Mouse (Mus musculus) intestine, embryonic 16.5 days (tissue): ENCODE measurements around the gene Trim34a. TPM values are rescaled to one million over a fixed set of nuclear protein-coding genes. Genes with fewer than 3 reads are reported as not detected.
A peak's percentile ranks its signal among the peaks of the same experiment; 100 is the strongest.

Experiments used
- ATAC-seq: fragments of 200-750 bp; cut with Nextera tagmentation; 2 replicates; pipeline ENCODE4 v1.8.0; 2017; ENCODE audit warnings: moderate TSS enrichment, moderate library complexity
- H3K27ac ChIP-seq: fragments of 300-500 bp; sonication (generic); 2 replicates; pipeline ENCODE4 v1.5.1; 2014; ENCODE audit warnings: mild to moderate bottlenecking, low read length
- H3K27me3 ChIP-seq: fragments of 300-500 bp; sonication (generic); replicated peaks from 2 replicates; pipeline ENCODE4 v1.6.1; 2014; ENCODE audit warnings: low read length, control low read depth, mixed read lengths; ENCODE audit not compliant: control insufficient read depth, insufficient read depth
- H3K36me3 ChIP-seq: fragments of 300-500 bp; sonication (generic); 2 replicates; pipeline ENCODE4 v1.6.1; 2014; ENCODE audit warnings: low read length, control low read depth; ENCODE audit not compliant: control insufficient read depth, insufficient read depth
- H3K4me1 ChIP-seq: fragments of 300-500 bp; sonication (generic); 2 replicates; pipeline ENCODE4 v1.6.1; 2014; ENCODE audit warnings: low read length, control low read depth, mixed read lengths; ENCODE audit not compliant: control insufficient read depth, insufficient read depth
- H3K4me2 ChIP-seq: fragments of 300-500 bp; sonication (generic); 2 replicates; pipeline ENCODE4 v1.6.1; 2014; ENCODE audit warnings: low read depth, low read length, control low read depth
- H3K4me3 ChIP-seq: fragments of 300-500 bp; sonication (generic); 2 replicates; pipeline ENCODE4 v1.5.1; 2014; ENCODE audit warnings: mild to moderate bottlenecking, low read length
- H3K9ac ChIP-seq: fragments of 300-500 bp; sonication (generic); 2 replicates; pipeline ENCODE4 v1.6.1; 2014; ENCODE audit warnings: low read depth, low read length
- H3K9me3 ChIP-seq: fragments of 300-500 bp; sonication (generic); 2 replicates; pipeline ENCODE4 v1.6.1; 2016; ENCODE audit warnings: low read length, control low read depth; ENCODE audit not compliant: control insufficient read depth
- WGBS: fragments of 180-500 bp; shearing (Covaris S2); extraction: QIAGEN DNeasy Blood & Tissue Kit; methylation state at CpG from one replicate; pipeline ENCODE4 v1.1.7; 2014; 5-methylcytosine and 5-hydroxymethylcytosine counted together
- polyA plus RNA-seq: library from polyadenylated mRNA; unstranded; fragments of >200 nt; fragmentation: Nextera tagmentation; extraction: Ambion mirVana; gene quantifications from 2 replicates; pipeline ENCODE4 v1.2.1, GENCODE M21; 2015

The Trim34a gene
- 2.0 and 2.6 TPM in 2 replicates for polyA plus RNA-seq

GRCm38 (mm10) chr7:104244287-104245181 is at the start of gene Trim34a:
Trim34a (plus strand) TSS chr7:104244457.
- Histone ChIP-seq H3K36me3 (no peaks in the 10 kb centered on the region), H3K9me3 (no peaks in the 10 kb centered on the region), H3K27me3 (no peaks in the 10 kb centered on the region), H3K27ac (0 out of 2 replicates have a peak within 1 kb of the TSS, but pooled peaks have one; percentile 57), H3K9ac (peak within 1 kb of the TSS; percentile 78), H3K4me3 (peak within 1 kb of the TSS; percentile 65), H3K4me2 (peak within 1 kb of the TSS; percentile 61), H3K4me1 (0 out of 2 replicates have a peak, but pooled peaks cover 3% of the 10 kb centered on the region)
- peak; percentile 95 for ATAC-seq
- WGBS = 5% methylated on average over 13 of the region's 13 CpGs

DNA sequence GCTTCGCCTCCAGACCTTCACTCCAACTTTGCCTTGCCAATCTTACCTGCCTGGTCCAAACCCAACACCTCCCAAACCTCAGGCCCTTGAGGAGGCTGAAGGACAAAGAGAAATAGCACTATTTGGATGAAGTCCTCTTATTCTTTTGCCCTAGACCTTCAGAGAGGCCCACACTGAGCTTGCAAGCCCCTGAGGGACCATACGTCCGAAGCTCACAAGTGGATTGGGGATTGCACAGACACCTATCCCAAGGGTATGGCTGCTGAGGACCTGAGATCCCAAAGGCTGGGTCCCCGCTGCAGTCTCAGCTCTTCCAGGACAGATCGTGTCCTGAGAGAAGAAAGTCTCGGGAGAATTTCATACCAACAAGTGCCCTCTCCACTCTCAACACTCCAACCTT is 48.4 kb upstream of the Trim34a start, which contains the start of gene Olfr649:
Gene Olfr649, minus strand, starts transcription at position 101 of the 400 bp plus-strand sequence.
- Histone ChIP-seq H3K9ac (no peak within 1 kb of the TSS), H3K36me3 (no peaks in the 10 kb centered on the region), H3K4me1 (no peaks in the 10 kb centered on the region), H3K4me2 (no peak within 1 kb of the TSS), H3K9me3 (no peaks in the 10 kb centered on the region), H3K27ac (no peak within 1 kb of the TSS), H3K4me3 (no peak within 1 kb of the TSS), H3K27me3 (no peaks in the 10 kb centered on the region)
- no peak for ATAC-seq
- WGBS = 78% methylated on average over 6 of the region's 6 CpGs

DNA sequence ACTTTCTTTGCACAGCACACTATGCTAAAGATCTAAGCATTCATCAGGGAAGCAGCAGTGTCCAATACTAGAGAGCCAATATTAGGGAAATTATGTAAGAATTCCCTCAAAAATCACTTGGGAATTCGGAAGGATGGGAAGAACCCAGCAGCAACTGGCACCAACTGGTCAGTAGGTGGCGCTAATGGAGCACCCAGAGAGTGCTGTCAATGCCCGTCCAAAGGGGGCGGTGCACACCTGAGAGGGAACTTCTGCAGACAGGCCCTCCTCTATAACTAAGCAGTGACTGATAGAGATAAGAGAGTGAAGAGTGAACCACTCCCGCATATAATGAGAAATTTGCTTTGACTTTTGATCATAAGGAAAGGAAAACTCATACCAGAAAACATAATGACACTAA is 44.4 kb upstream of the Trim34a start:
- peak; percentile 91 for ATAC-seq
- Histone ChIP-seq H3K4me2 (no peak overlapping the region), H3K4me3 (no peak overlapping the region), H3K4me1 (no peaks in the 10 kb centered on the region), H3K9ac (no peak overlapping the region), H3K27me3 (no peaks in the 10 kb centered on the region), H3K27ac (no peak overlapping the region), H3K36me3 (no peaks in the 10 kb centered on the region), H3K9me3 (no peaks in the 10 kb centered on the region)
- WGBS = 6% methylated on average over 5 of the region's 5 CpGs

DNA sequence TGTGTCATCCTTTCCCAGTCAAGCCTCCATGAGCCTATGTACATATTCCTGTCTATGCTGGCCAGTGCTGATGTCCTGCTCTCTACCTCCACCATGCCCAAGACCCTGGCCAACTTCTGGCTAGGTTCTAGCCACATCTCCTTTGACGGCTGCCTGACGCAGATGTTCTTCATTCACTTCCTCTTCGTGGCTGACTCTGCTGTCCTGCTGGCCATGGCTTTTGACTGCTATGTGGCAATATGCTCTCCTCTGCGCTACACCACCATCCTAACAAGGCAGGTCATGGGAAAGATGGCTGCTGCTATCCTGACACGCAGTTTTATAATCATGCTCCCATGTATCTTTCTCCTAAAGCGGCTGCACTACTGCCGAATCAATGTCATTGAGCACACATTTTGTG is 38.1 kb upstream of the Trim34a start:
- no peaks in the 10 kb centered on the region for H3K4me1 ChIP-seq
- H3K9me3 ChIP-seq = no peaks in the 10 kb centered on the region
- H3K4me2 ChIP-seq = no peak overlapping the region
- no peak overlapping the region for H3K9ac ChIP-seq
- no peaks in the 10 kb centered on the region for H3K27me3 ChIP-seq
- H3K36me3 ChIP-seq = no peaks in the 10 kb centered on the region
- ATAC-seq = no peak
- 94% methylated on average over 7 of the region's 7 CpGs for WGBS
- H3K27ac ChIP-seq = no peak overlapping the region
- H3K4me3 ChIP-seq = no peak overlapping the region

GRCm38 (mm10) chr7:104216011-104216535 is 28.2 kb upstream of the Trim34a start:
- no peak overlapping the region for H3K4me3 ChIP-seq
- H3K4me1 ChIP-seq = peaks cover 5% of the 10 kb centered on the region
- H3K27ac ChIP-seq = no peak overlapping the region
- H3K9me3 ChIP-seq = no peaks in the 10 kb centered on the region
- no peak overlapping the region for H3K4me2 ChIP-seq
- WGBS = 29% methylated on average over 1 of the region's 1 CpGs
- ATAC-seq = no peak
- H3K36me3 ChIP-seq = no peaks in the 10 kb centered on the region
- H3K27me3 ChIP-seq = no peaks in the 10 kb centered on the region
- H3K9ac ChIP-seq = no peak overlapping the region

GRCm38 (mm10) chr7:104217881-104218280 is 26.4 kb upstream of the Trim34a start:
- Histone ChIP-seq H3K4me3 (no peak overlapping the region), H3K36me3 (no peaks in the 10 kb centered on the region), H3K4me2 (no peak overlapping the region), H3K27ac (no peak overlapping the region), H3K9me3 (no peaks in the 10 kb centered on the region), H3K4me1 (peaks cover 5% of the 10 kb centered on the region), H3K9ac (no peak overlapping the region), H3K27me3 (no peaks in the 10 kb centered on the region)
- WGBS = 73% methylated on average over 2 of the region's 2 CpGs
- ATAC-seq = 0 out of 2 replicates have a peak, but pooled peaks have one; percentile 38

GRCm38 (mm10) chr7:104218701-104219569 is 25.3 kb upstream of the Trim34a start, which contains the start of gene Trim6:
Trim6 (plus strand) TSS chr7:104218793.
- WGBS = 5% methylated on average over 37 of the region's 37 CpGs

DNA sequence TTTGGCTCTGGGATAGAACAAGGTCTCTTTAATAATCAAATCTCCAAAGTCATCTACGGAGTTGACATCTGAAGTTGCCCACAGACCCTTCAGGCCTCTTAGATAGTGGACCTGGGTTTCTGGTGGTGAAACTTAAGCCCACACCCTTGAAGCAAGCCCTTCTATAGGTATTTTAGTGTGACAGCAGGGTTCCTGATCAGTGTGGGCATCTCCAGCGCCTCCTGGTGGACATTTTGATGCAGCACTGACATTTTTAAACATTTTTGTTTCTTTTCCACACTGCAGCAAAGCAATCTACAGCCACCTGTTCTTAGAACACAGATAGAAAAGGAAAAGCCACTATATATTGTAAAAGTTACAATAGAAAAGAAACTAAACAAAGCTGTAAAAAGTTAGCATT is 13.1 kb upstream of the Trim34a start:
- no peaks in the 10 kb centered on the region for H3K9me3 ChIP-seq
- no peak overlapping the region for H3K9ac ChIP-seq
- no peaks in the 10 kb centered on the region for H3K36me3 ChIP-seq
- no peaks in the 10 kb centered on the region for H3K4me1 ChIP-seq
- no peaks in the 10 kb centered on the region for H3K27me3 ChIP-seq
- no peak overlapping the region for H3K4me3 ChIP-seq
- no peak overlapping the region for H3K4me2 ChIP-seq
- 38% methylated on average over 2 of the region's 2 CpGs for WGBS
- no peak overlapping the region for H3K27ac ChIP-seq
- no peak for ATAC-seq

More at GRCm38 (mm10) chr7:104218701-104219569, 25.3 kb upstream of the Trim34a start, which contains the start of gene Trim6:
- Histone ChIP-seq H3K4me3 (peak within 1 kb of the TSS; percentile 46), H3K4me2 (peak within 1 kb of the TSS; percentile 78), H3K27ac (peak within 1 kb of the TSS; percentile 23; the same call in 1 of the 2 replicates), H3K36me3 (no peaks in the 10 kb centered on the region), H3K27me3 (no peaks in the 10 kb centered on the region), H3K9me3 (no peaks in the 10 kb centered on the region), H3K9ac (peak within 1 kb of the TSS; percentile 68), H3K4me1 (peaks cover 5% of the 10 kb centered on the region)
- peak; percentile 87 for ATAC-seq

DNA sequence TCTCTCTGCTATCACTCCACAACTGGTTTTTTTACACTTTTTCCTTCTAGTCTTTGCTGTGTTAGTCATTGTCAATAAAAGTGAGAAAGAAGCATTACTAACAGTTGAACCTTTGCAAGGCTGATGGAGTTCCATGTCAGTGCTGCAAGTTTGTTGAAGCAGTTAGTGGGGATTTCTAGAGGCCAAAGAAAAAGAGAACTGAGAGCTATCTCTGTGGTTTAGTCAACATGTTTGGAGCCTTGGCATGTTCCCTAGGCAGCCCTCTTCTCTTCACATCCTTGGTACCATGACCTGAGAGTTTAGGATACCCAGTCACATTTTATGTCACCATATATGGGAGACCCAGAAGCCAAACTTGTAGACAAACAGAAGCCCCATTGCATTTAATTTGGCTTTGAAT is 3.4 kb upstream of the Trim34a start:
- Histone ChIP-seq H3K27ac (no peak overlapping the region), H3K9me3 (no peaks in the 10 kb centered on the region), H3K9ac (no peak overlapping the region), H3K4me1 (0 out of 2 replicates have a peak, but pooled peaks cover 3% of the 10 kb centered on the region), H3K36me3 (no peaks in the 10 kb centered on the region), H3K4me3 (no peak overlapping the region), H3K27me3 (no peaks in the 10 kb centered on the region), H3K4me2 (no peak overlapping the region)
- no peak for ATAC-seq
